Mouse (Mus musculus) MEL (cell line): ENCODE measurements around the gene Cfd.

Experiments used
- CTCF ChIP-seq, 3 experiments: IDR thresholded peaks in 2 of 3; conservative IDR thresholded peaks in 1 of 3; 2 replicates each; pipeline ENCODE4 v1.5.1; 2011 to 2012; ENCODE audit warnings: low read length in 3 of 3, low read depth in 2 of 3, mild to moderate bottlenecking in 2 of 3, improper control_type of control experiment in 1 of 3, inconsistent platforms in 1 of 3, mixed read lengths in 1 of 3, moderate library complexity in 1 of 3; ENCODE audit not compliant: control insufficient read depth in 1 of 3, insufficient read depth in 1 of 3, poor library complexity in 1 of 3, severe bottlenecking in 1 of 3
- EP300 ChIP-seq, 2 experiments: IDR thresholded peaks; 2 replicates each; pipeline ENCODE4 v1.6.1; 2011; ENCODE audit warnings: improper control_type of control experiment in 2 of 2, low read length in 2 of 2, low read depth in 1 of 2, mild to moderate bottlenecking in 1 of 2
- GATA1 ChIP-seq: IDR thresholded peaks from 2 replicates; pipeline ENCODE4 v1.6.1; 2011; ENCODE audit warnings: low read depth, low read length, improper control_type of control experiment
- ZKSCAN1 ChIP-seq: IDR thresholded peaks from 2 replicates; pipeline ENCODE4 v1.6.1; 2012; ENCODE audit warnings: low read depth, mild to moderate bottlenecking, inconsistent platforms, low read length, improper control_type of control experiment, moderate library complexity

GRCm38 (mm10) chr10:79866601-79867000 is 24.1 kb upstream of the Cfd start:
- TF ChIP-seq CTCF (IDR thresholded peaks at IDR 0.05 in 2 of 3, conservative IDR thresholded peaks at IDR 0.05 in 1 of 3; ENCODE audit: control insufficient read depth in 1 of 3, insufficient read depth in 1 of 3, low read depth in 2 of 3, low read length in 3 of 3, poor library complexity in 1 of 3, severe bottlenecking in 1 of 3) (no peak), GATA1 (no peak), ZKSCAN1 (no peak), EP300 (IDR thresholded peaks at IDR 0.05; ENCODE audit: low read depth in 1 of 2, low read length in 2 of 2) (no peak)
